7 mouse cellular contexts compared by ENCODE assay signal in the genomic region with DNA sequence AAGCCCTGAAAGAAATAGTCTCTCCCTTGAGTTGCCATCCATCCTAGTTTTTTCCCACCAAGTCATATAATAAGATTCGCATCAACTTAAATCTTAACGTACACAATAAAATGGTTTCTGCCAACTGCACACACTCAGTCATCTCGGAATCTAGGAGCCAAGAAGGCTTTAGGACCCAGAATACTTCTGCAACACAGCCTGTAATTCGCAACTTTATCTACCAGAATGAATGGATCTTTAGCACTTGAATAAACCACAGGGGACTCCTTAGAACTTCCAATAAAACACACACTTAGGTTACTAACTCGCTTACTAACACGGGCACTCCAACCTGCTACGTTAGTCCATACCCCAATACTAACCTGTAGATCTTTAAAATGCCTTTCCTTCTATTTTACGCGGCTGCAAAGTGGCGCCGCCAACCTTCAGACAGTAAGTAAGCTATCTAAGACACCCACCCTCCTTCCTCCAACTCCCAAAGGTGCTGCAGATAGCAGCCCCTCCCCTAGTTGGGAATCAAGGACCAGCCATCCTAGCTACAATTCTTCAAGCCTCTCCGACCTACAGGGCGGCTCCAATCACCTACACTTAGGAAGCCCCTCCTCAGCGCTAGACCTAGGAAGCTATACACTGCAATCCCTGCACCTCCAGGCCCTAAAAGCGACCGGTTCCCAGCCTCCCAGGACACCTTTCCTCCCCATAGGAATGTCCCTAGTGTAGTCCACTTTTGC. TPM values are rescaled to one million over a fixed set of nuclear protein-coding genes. Genes with fewer than 3 reads are reported as not detected.
DNase-seq lines count a peak whose midpoint lies in the region; ATAC-seq and TF ChIP-seq lines count a peak whose summit lies in the region.

No protein-coding gene starts in this region.

- H3K27ac ChIP-seq in forebrain, embryonic 15.5 days (replicated peaks), result peak overlapping the region; percentile 94
- H3K27ac ChIP-seq in kidney, postnatal 0 days, result peak overlapping the region; percentile 94
- H3K27ac ChIP-seq in midbrain, embryonic 13.5 days, result peak overlapping the region; percentile 92

- H3K4me1 ChIP-seq in forebrain, embryonic 15.5 days, result peaks cover 25% of the 10 kb centered on the region
- no peaks in the 10 kb centered on the region; the same call in 1 of the 2 replicates for H3K4me1 ChIP-seq in kidney, postnatal 0 days (replicated peaks; ENCODE audit: insufficient read depth, low read length)
- H3K4me1 ChIP-seq in midbrain, embryonic 13.5 days (replicated peaks), result peaks cover 31% of the 10 kb centered on the region

- under 1% methylated on average over 16 of the region's 16 CpGs for WGBS in forebrain, embryonic 15.5 days
- under 1% methylated on average over 16 of the region's 16 CpGs for WGBS in kidney, postnatal 0 days
- under 1% methylated on average over 16 of the region's 16 CpGs for WGBS in midbrain, embryonic 13.5 days

- no peaks in the 10 kb centered on the region for H3K27me3 ChIP-seq in forebrain, embryonic 15.5 days
- no peaks in the 10 kb centered on the region for H3K27me3 ChIP-seq in kidney, postnatal 0 days (ENCODE audit: insufficient read depth, low read length)
- no peaks in the 10 kb centered on the region for H3K27me3 ChIP-seq in midbrain, embryonic 13.5 days

- peak overlapping the region; percentile 53 for H3K4me2 ChIP-seq in forebrain, embryonic 15.5 days (replicated peaks)
- peak overlapping the region; percentile 75 for H3K4me2 ChIP-seq in kidney, postnatal 0 days (ENCODE audit: low read length)
- H3K4me2 ChIP-seq in midbrain, embryonic 13.5 days (replicated peaks), result peak overlapping the region; percentile 73

- H3K9ac ChIP-seq in forebrain, embryonic 15.5 days (replicated peaks), result peak overlapping the region; percentile 97
- H3K9ac ChIP-seq in kidney, postnatal 0 days (ENCODE audit: low read depth, low read length), result peak overlapping the region; percentile 97
- peak overlapping the region; percentile 98 for H3K9ac ChIP-seq in midbrain, embryonic 13.5 days (replicated peaks)

- intact Hi-C loops in gastrocnemius, postnatal 14 days (cut with DNase I; ENCODE audit: low total_unique reads), result no loop called here

- DNase-seq in spleen, adult 12 weeks (ENCODE audit: low spot score), result peak; percentile 10
- no peak for DNase-seq in spleen, postnatal 14 days (ENCODE audit: low spot score in 2 of 2)
- peak; percentile 34 for DNase-seq in c-Kit-negative CD71-positive TER-119-positive erythroid progenitor cells, embryonic 14.5 days (ENCODE audit: low read depth, low spot score)
- peak; percentile 73 for DNase-seq in kidney, postnatal 0 days (ENCODE audit: low spot score)
- DNase-seq in gastrocnemius, postnatal 14 days, result no peak

- peak overlapping the region; percentile 98 for H3K4me3 ChIP-seq in forebrain, embryonic 15.5 days
- H3K4me3 ChIP-seq in kidney, postnatal 0 days (replicated peaks; ENCODE audit: low read depth, low read length), result peak overlapping the region; percentile 99
- peak overlapping the region; percentile 59 for H3K4me3 ChIP-seq in midbrain, embryonic 13.5 days (replicated peaks)

- TF ChIP-seq CTCF in kidney, postnatal 0 days (IDR thresholded peaks at IDR 0.05; ENCODE audit: low read depth), result no peak

- no peaks in the 10 kb centered on the region for H3K9me3 ChIP-seq in forebrain, embryonic 15.5 days
- no peaks in the 10 kb centered on the region for H3K9me3 ChIP-seq in kidney, postnatal 0 days (replicated peaks; ENCODE audit: low read length)
- no peaks in the 10 kb centered on the region for H3K9me3 ChIP-seq in midbrain, embryonic 13.5 days

- H3K36me3 ChIP-seq in forebrain, embryonic 15.5 days, result no peaks in the 10 kb centered on the region
- no peaks in the 10 kb centered on the region for H3K36me3 ChIP-seq in kidney, postnatal 0 days (ENCODE audit: insufficient read depth, low read length)
- H3K36me3 ChIP-seq in midbrain, embryonic 13.5 days, result peaks cover 3% of the 10 kb centered on the region; the same call in 1 of the 2 replicates

- peak; percentile 70 for ATAC-seq in forebrain, embryonic 15.5 days (replicated peaks)
- ATAC-seq in kidney, postnatal 0 days (replicated peaks; ENCODE audit: low FRiP score, low read depth), result peak; percentile 71; the same call in 1 of the 2 replicates
- ATAC-seq in midbrain, embryonic 13.5 days, result peak; percentile 79

RNA-seq across cellular contexts. Expression of a gene that starts 1.0 kb away (rescaled TPM):
- 31.9 and 34.5 TPM in 2 replicates for polyA plus RNA-seq in forebrain, embryonic 15.5 days (2015; fragmentation: Nextera tagmentation; extraction: Ambion mirVana)
- 43.1 and 44.9 TPM in 2 replicates for polyA plus RNA-seq in kidney, postnatal 0 days (2015; fragmentation: Nextera tagmentation; extraction: Ambion mirVana)
- polyA plus RNA-seq in midbrain, embryonic 13.5 days (2015; fragmentation: Nextera tagmentation; extraction: Ambion mirVana), result 34.2 and 36.4 TPM in 2 replicates
- total RNA-seq in gastrocnemius, postnatal 14 days (2021), result 10 to 100 TPM; 11.3 to 16.0 TPM

RNA-seq across cellular contexts. Expression of a gene that starts 1.0 kb away (rescaled TPM):
- 31.1 and 32.4 TPM in 2 replicates for polyA plus RNA-seq in forebrain, embryonic 15.5 days (2015; fragmentation: Nextera tagmentation; extraction: Ambion mirVana)
- 17.6 and 18.9 TPM in 2 replicates for polyA plus RNA-seq in kidney, postnatal 0 days (2015; fragmentation: Nextera tagmentation; extraction: Ambion mirVana)
- 33.3 and 33.9 TPM in 2 replicates for polyA plus RNA-seq in midbrain, embryonic 13.5 days (2015; fragmentation: Nextera tagmentation; extraction: Ambion mirVana)
- total RNA-seq in gastrocnemius, postnatal 14 days (2021), result 1 to 10 TPM; 8.2 to 8.3 TPM

RNA-seq across cellular contexts. Expression of a gene that starts 16.1 kb away (rescaled TPM):
- 24.1 and 24.2 TPM in 2 replicates for polyA plus RNA-seq in forebrain, embryonic 15.5 days (2015; fragmentation: Nextera tagmentation; extraction: Ambion mirVana)
- 8.0 and 11.9 TPM in 2 replicates for polyA plus RNA-seq in kidney, postnatal 0 days (2015; fragmentation: Nextera tagmentation; extraction: Ambion mirVana)
- polyA plus RNA-seq in midbrain, embryonic 13.5 days (2015; fragmentation: Nextera tagmentation; extraction: Ambion mirVana), result 23.0 and 28.4 TPM in 2 replicates
- 1 to 10 TPM; 4.4 to 9.5 TPM for total RNA-seq in gastrocnemius, postnatal 14 days (2021)

RNA-seq across cellular contexts. Expression of a gene that starts 33.0 kb away (rescaled TPM):
- 363 and 422 TPM in 2 replicates for polyA plus RNA-seq in forebrain, embryonic 15.5 days (2015; fragmentation: Nextera tagmentation; extraction: Ambion mirVana)
- 524 and 529 TPM in 2 replicates for polyA plus RNA-seq in kidney, postnatal 0 days (2015; fragmentation: Nextera tagmentation; extraction: Ambion mirVana)
- 434 and 435 TPM in 2 replicates for polyA plus RNA-seq in midbrain, embryonic 13.5 days (2015; fragmentation: Nextera tagmentation; extraction: Ambion mirVana)
- total RNA-seq in gastrocnemius, postnatal 14 days (2021), result 100 to 1,000 TPM; 216 to 217 TPM

RNA-seq across cellular contexts. Expression of a gene that starts 33.2 kb away (rescaled TPM):
- polyA plus RNA-seq in forebrain, embryonic 15.5 days (2015; fragmentation: Nextera tagmentation; extraction: Ambion mirVana), result 40.7 TPM in 2 replicates
- polyA plus RNA-seq in kidney, postnatal 0 days (2015; fragmentation: Nextera tagmentation; extraction: Ambion mirVana), result 60.5 and 64.0 TPM in 2 replicates
- 29.5 and 29.8 TPM in 2 replicates for polyA plus RNA-seq in midbrain, embryonic 13.5 days (2015; fragmentation: Nextera tagmentation; extraction: Ambion mirVana)
- total RNA-seq in gastrocnemius, postnatal 14 days (2021), result 10 to 100 TPM; 53.6 to 65.4 TPM

Comparison
In these comparisons a context has a peak if more than half of its experiments do, and no peak if none do; other contexts are left out.
1. DNase-seq: peak in spleen, adult 12 weeks (single experiment), c-Kit-negative CD71-positive TER-119-positive erythroid progenitor cells, embryonic 14.5 days (single experiment) and kidney, postnatal 0 days (single experiment); none in spleen, postnatal 14 days (0 of 2) and gastrocnemius, postnatal 14 days (single experiment).
2. Peak in every context shown above with its lines, with median percentiles within 50 percentile points of each other: ATAC-seq, H3K27ac ChIP-seq, H3K4me2 ChIP-seq, H3K4me3 ChIP-seq and H3K9ac ChIP-seq.